Mouse (Mus musculus): ENCODE measurements at regions not wholly inside any gene's neighbourhood (a gene's known extent, or its start where the extent isn't known, plus 50 kb on each side); places are given as distances from the start of the nearest gene placed in this dataset.
"Not testable (repeated sequence)": the region's sequence is repeated elsewhere in the genome, so short reads cannot be mapped to it uniquely, and the experiment has no call there.

GRCm38 (mm10) chr12:117352938-117353337, 163.3 kb upstream of the Rapgef5 start:
- no peak for DNase-seq (ENCODE audit: low spot score)
- H3K9me3 ChIP-seq (replicated peaks) = no peaks in the 10 kb centered on the region
- no peak overlapping the region for H3K27ac ChIP-seq
- H3K4me3 ChIP-seq = no peak overlapping the region
- H3K36me3 ChIP-seq = no peaks in the 10 kb centered on the region
- peaks cover 10% of the 10 kb centered on the region; the same call in 1 of the 2 replicates for H3K27me3 ChIP-seq (ENCODE audit: low read depth, poor library complexity, severe bottlenecking)
- peaks cover 14% of the 10 kb centered on the region for H3K4me1 ChIP-seq

GRCm38 (mm10) chr12:117357811-117358210, 158.5 kb upstream of the Rapgef5 start:
- Histone ChIP-seq H3K27me3 (ENCODE audit: low read depth, poor library complexity, severe bottlenecking) (peaks cover 16% of the 10 kb centered on the region; the same call in 1 of the 2 replicates), H3K4me3 (no peak overlapping the region), H3K27ac (no peak overlapping the region), H3K4me1 (peaks cover 16% of the 10 kb centered on the region), H3K9me3 (replicated peaks) (no peaks in the 10 kb centered on the region), H3K36me3 (no peaks in the 10 kb centered on the region)
- 84% methylated on average over 2 of the region's 2 CpGs for WGBS
- no peak for DNase-seq (ENCODE audit: low spot score)

GRCm38 (mm10) chr12:117358891-117359290, 157.4 kb upstream of the Rapgef5 start:
- no peaks in the 10 kb centered on the region for H3K36me3 ChIP-seq
- DNase-seq (ENCODE audit: low spot score) = no peak
- H3K4me1 ChIP-seq = peaks cover 16% of the 10 kb centered on the region
- H3K4me3 ChIP-seq = no peak overlapping the region
- H3K9me3 ChIP-seq (replicated peaks) = no peaks in the 10 kb centered on the region
- no peak overlapping the region for H3K27ac ChIP-seq
- peaks cover 16% of the 10 kb centered on the region; the same call in 1 of the 2 replicates for H3K27me3 ChIP-seq (ENCODE audit: low read depth, poor library complexity, severe bottlenecking)
- WGBS = 92% methylated on average over 3 of the region's 3 CpGs

- H3K27ac ChIP-seq = no peak overlapping the region
- H3K9me3 ChIP-seq (replicated peaks) = no peaks in the 10 kb centered on the region
- no peaks in the 10 kb centered on the region for H3K36me3 ChIP-seq
- no peak for DNase-seq (ENCODE audit: low spot score)
- no peak overlapping the region for H3K4me3 ChIP-seq
- WGBS = 88% methylated on average over 4 of the region's 4 CpGs
- H3K4me1 ChIP-seq = peaks cover 16% of the 10 kb centered on the region
- peaks cover 16% of the 10 kb centered on the region; the same call in 1 of the 2 replicates for H3K27me3 ChIP-seq (ENCODE audit: low read depth, poor library complexity, severe bottlenecking)
Observed at GRCm38 (mm10) chr12:117360215-117360614, 156.1 kb upstream of the Rapgef5 start.

GRCm38 (mm10) chr12:117361826-117362225, 154.5 kb upstream of the Rapgef5 start:
- Histone ChIP-seq H3K4me3 (no peak overlapping the region), H3K9me3 (replicated peaks) (no peaks in the 10 kb centered on the region), H3K36me3 (no peaks in the 10 kb centered on the region), H3K27me3 (ENCODE audit: low read depth, poor library complexity, severe bottlenecking) (peaks cover 14% of the 10 kb centered on the region; the same call in 1 of the 2 replicates), H3K27ac (no peak overlapping the region), H3K4me1 (peaks cover 16% of the 10 kb centered on the region)
- no peak for DNase-seq (ENCODE audit: low spot score)
- 94% methylated on average over 7 of the region's 7 CpGs for WGBS

- peaks cover 16% of the 10 kb centered on the region for H3K4me1 ChIP-seq
- H3K4me3 ChIP-seq; H3K27me3 ChIP-seq (ENCODE audit: low read depth, poor library complexity, severe bottlenecking); H3K36me3 ChIP-seq; H3K9me3 ChIP-seq (replicated peaks); H3K27ac ChIP-seq; DNase-seq (ENCODE audit: low spot score): not testable (repeated sequence)
- 76% methylated on average over 4 of the region's 4 CpGs for WGBS
Observed at GRCm38 (mm10) chr12:117363457-117363856, 152.8 kb upstream of the Rapgef5 start.

GRCm38 (mm10) chr12:117365181-117365580, 151.1 kb upstream of the Rapgef5 start:
- no peak for DNase-seq (ENCODE audit: low spot score)

GRCm38 (mm10) chr12:117365876-117366275, 150.4 kb upstream of the Rapgef5 start:
- DNase-seq (ENCODE audit: low spot score) = no peak
- 59% methylated on average over 5 of the region's 5 CpGs for WGBS

More at GRCm38 (mm10) chr12:117365181-117365580, 151.1 kb upstream of the Rapgef5 start:
- H3K36me3 ChIP-seq = no peaks in the 10 kb centered on the region
- 95% methylated on average over 2 of the region's 2 CpGs for WGBS
- H3K27ac ChIP-seq = no peak overlapping the region
- H3K9me3 ChIP-seq (replicated peaks) = no peaks in the 10 kb centered on the region
- peaks cover 7% of the 10 kb centered on the region; the same call in 1 of the 2 replicates for H3K27me3 ChIP-seq (ENCODE audit: low read depth, poor library complexity, severe bottlenecking)
- H3K4me3 ChIP-seq = no peak overlapping the region
- peaks cover 9% of the 10 kb centered on the region for H3K4me1 ChIP-seq

GRCm38 (mm10) chr12:117378297-117378887, 137.9 kb upstream of the Rapgef5 start:
- H3K4me3 ChIP-seq = no peak overlapping the region
- WGBS = 69% methylated on average over 21 of the region's 21 CpGs
- peak overlapping the region; percentile 56 for H3K27ac ChIP-seq
- H3K36me3 ChIP-seq = no peaks in the 10 kb centered on the region
- peaks cover 18% of the 10 kb centered on the region for H3K4me1 ChIP-seq
- H3K27me3 ChIP-seq (ENCODE audit: low read depth, poor library complexity, severe bottlenecking) = no peaks in the 10 kb centered on the region
- DNase-seq (ENCODE audit: low spot score) = peak; percentile 30
- no peaks in the 10 kb centered on the region for H3K9me3 ChIP-seq (replicated peaks)

More at GRCm38 (mm10) chr12:117365876-117366275, 150.4 kb upstream of the Rapgef5 start:
- Histone ChIP-seq H3K4me1 (peaks cover 5% of the 10 kb centered on the region; the same call in 1 of the 2 replicates), H3K27me3 (ENCODE audit: low read depth, poor library complexity, severe bottlenecking) (peaks cover 7% of the 10 kb centered on the region; the same call in 1 of the 2 replicates), H3K9me3 (replicated peaks) (no peaks in the 10 kb centered on the region), H3K4me3 (no peak overlapping the region), H3K36me3 (no peaks in the 10 kb centered on the region), H3K27ac (no peak overlapping the region)

- WGBS = 88% methylated on average over 16 of the region's 16 CpGs
- Histone ChIP-seq H3K9me3 (replicated peaks) (no peaks in the 10 kb centered on the region), H3K4me3 (no peak overlapping the region), H3K27me3 (ENCODE audit: low read depth, poor library complexity, severe bottlenecking) (no peaks in the 10 kb centered on the region), H3K4me1 (peaks cover 18% of the 10 kb centered on the region), H3K36me3 (no peaks in the 10 kb centered on the region), H3K27ac (no peak overlapping the region)
- peak; percentile 25 for DNase-seq (ENCODE audit: low spot score)
Observed at GRCm38 (mm10) chr12:117379103-117379850, 137.0 kb upstream of the Rapgef5 start.

- no peaks in the 10 kb centered on the region for H3K36me3 ChIP-seq
- peak; percentile 24 for DNase-seq (ENCODE audit: low spot score)
- no peak overlapping the region for H3K27ac ChIP-seq
- no peaks in the 10 kb centered on the region for H3K9me3 ChIP-seq (replicated peaks)
- H3K27me3 ChIP-seq (ENCODE audit: low read depth, poor library complexity, severe bottlenecking) = no peaks in the 10 kb centered on the region
- no peak overlapping the region for H3K4me3 ChIP-seq
- H3K4me1 ChIP-seq = peaks cover 18% of the 10 kb centered on the region
- WGBS = 69% methylated on average over 6 of the region's 6 CpGs
Observed at GRCm38 (mm10) chr12:117380836-117381235, 135.4 kb upstream of the Rapgef5 start.

- H3K36me3 ChIP-seq; H3K27ac ChIP-seq; H3K27me3 ChIP-seq (ENCODE audit: low read depth, poor library complexity, severe bottlenecking); H3K9me3 ChIP-seq (replicated peaks); DNase-seq (ENCODE audit: low spot score); H3K4me3 ChIP-seq: not testable (repeated sequence)
- peaks cover 23% of the 10 kb centered on the region for H3K4me1 ChIP-seq
- WGBS = 53% methylated on average over 1 of the region's 4 CpGs
Observed at GRCm38 (mm10) chr12:117382727-117383126, 133.6 kb upstream of the Rapgef5 start.

GRCm38 (mm10) chr12:117385072-117385666, 131.1 kb upstream of the Rapgef5 start:
- no peaks in the 10 kb centered on the region for H3K27me3 ChIP-seq (ENCODE audit: low read depth, poor library complexity, severe bottlenecking)
- WGBS = 21% methylated on average over 6 of the region's 6 CpGs
- no peaks in the 10 kb centered on the region for H3K9me3 ChIP-seq (replicated peaks)
- no peak overlapping the region for H3K27ac ChIP-seq
- H3K4me1 ChIP-seq = peaks cover 12% of the 10 kb centered on the region; the same call in 1 of the 2 replicates
- H3K4me3 ChIP-seq = no peak overlapping the region
- H3K36me3 ChIP-seq = no peaks in the 10 kb centered on the region
- DNase-seq (ENCODE audit: low spot score) = peak; percentile 95
